Mouse (Mus musculus): ENCODE measurements around the gene Tmem144. TPM values are rescaled to one million over a fixed set of nuclear protein-coding genes. Genes with fewer than 3 reads are reported as not detected.

The Tmem144 gene
- polyA plus RNA-seq, 1 experiment from 2014 or later: 9.1 TPM

DNA sequence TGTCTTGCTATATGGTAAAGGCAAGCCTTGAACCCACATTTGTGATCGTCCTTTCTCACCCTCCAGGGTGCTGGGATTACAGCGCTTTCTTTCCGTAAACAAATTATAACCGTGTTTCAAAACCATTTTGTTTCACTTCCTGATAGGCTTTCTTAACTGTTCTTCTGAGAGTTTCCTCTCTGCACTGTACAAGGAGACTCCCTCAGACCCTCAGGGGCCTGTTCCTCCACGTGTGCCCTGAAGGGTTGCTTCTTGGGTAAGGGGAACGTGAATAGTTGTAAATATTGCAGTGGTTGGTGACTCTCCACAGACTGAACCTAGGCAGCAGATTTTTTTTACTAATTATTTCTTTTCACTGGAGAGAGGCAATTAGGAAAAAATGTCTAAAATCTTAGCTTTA lies 63.6 kb downstream of the Tmem144 start:
- H3K27ac ChIP-seq: no peak overlapping the region
- no peak for TF ChIP-seq CTCF (IDR thresholded peaks at IDR 0.05; ENCODE audit: low read depth)
- H3K9me3 ChIP-seq (replicated peaks; ENCODE audit: low read length): no peaks in the 10 kb centered on the region
- H3K4me3 ChIP-seq (replicated peaks; ENCODE audit: low read depth, low read length): no peak overlapping the region
- H3K4me1 ChIP-seq (replicated peaks; ENCODE audit: insufficient read depth, low read length): no peaks in the 10 kb centered on the region
- DNase-seq (ENCODE audit: low spot score): no peak
- H3K9ac ChIP-seq (ENCODE audit: low read depth, low read length): no peak overlapping the region
- no peak for ATAC-seq (replicated peaks; ENCODE audit: low FRiP score, low read depth)
- 70% methylated on average over 6 of the region's 6 CpGs for WGBS
- H3K36me3 ChIP-seq (ENCODE audit: insufficient read depth, low read length): no peaks in the 10 kb centered on the region
- no peaks in the 10 kb centered on the region for H3K27me3 ChIP-seq (ENCODE audit: insufficient read depth, low read length)
- no peak overlapping the region for H3K4me2 ChIP-seq (ENCODE audit: low read length)

DNA sequence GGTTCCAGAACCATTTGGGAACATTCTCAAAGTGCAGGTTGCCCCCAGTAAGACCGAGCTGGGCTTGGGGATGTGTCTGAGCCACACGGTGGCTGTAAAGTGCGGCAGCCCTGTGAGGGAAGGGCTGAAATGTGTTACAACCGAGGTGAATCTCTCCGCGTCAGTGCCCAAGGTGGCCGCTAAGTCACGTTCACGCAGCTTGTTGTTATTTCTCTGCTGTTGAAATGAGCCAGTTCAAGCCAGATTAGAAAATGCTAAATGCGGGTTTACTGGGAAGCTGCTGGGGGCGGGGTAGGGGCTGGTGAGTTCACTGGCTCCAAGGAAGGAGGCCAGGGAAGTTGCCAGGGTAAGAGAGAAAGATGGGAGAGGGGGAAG lies 68.2 kb downstream of the Tmem144 start:
- Histone ChIP-seq H3K4me2 (ENCODE audit: low read length) (peak overlapping the region; percentile 40), H3K9ac (ENCODE audit: low read depth, low read length) (no peak overlapping the region), H3K4me3 (replicated peaks; ENCODE audit: low read depth, low read length) (no peak overlapping the region), H3K9me3 (replicated peaks; ENCODE audit: low read length) (no peaks in the 10 kb centered on the region), H3K27ac (no peak overlapping the region), H3K4me1 (replicated peaks; ENCODE audit: insufficient read depth, low read length) (no peaks in the 10 kb centered on the region), H3K36me3 (ENCODE audit: insufficient read depth, low read length) (no peaks in the 10 kb centered on the region), H3K27me3 (ENCODE audit: insufficient read depth, low read length) (no peaks in the 10 kb centered on the region)
- DNase-seq (ENCODE audit: low spot score): peak; percentile 42
- WGBS: 8% methylated on average over 11 of the region's 11 CpGs
- ATAC-seq (replicated peaks; ENCODE audit: low FRiP score, low read depth): peak; percentile 76
- TF ChIP-seq CTCF (IDR thresholded peaks at IDR 0.05; ENCODE audit: low read depth): no peak

GRCm38 (mm10) chr3:79783630-79784361 lies 68.8 kb downstream of the Tmem144 start:
- no peaks in the 10 kb centered on the region for H3K9me3 ChIP-seq (replicated peaks; ENCODE audit: low read length)
- 21% methylated on average over 10 of the region's 10 CpGs for WGBS
- no peak overlapping the region for H3K4me3 ChIP-seq (replicated peaks; ENCODE audit: low read depth, low read length)
- ATAC-seq (replicated peaks; ENCODE audit: low FRiP score, low read depth) (peak; percentile 67; the same call in 1 of the 2 replicates), DNase-seq (ENCODE audit: low spot score) (peak; percentile 47)
- no peak overlapping the region for H3K9ac ChIP-seq (ENCODE audit: low read depth, low read length)
- no peaks in the 10 kb centered on the region for H3K36me3 ChIP-seq (ENCODE audit: insufficient read depth, low read length)
- no peak overlapping the region for H3K27ac ChIP-seq
- no peak for TF ChIP-seq CTCF (IDR thresholded peaks at IDR 0.05; ENCODE audit: low read depth)
- H3K4me2 ChIP-seq (ENCODE audit: low read length): peak overlapping the region; percentile 40
- H3K27me3 ChIP-seq (ENCODE audit: insufficient read depth, low read length): no peaks in the 10 kb centered on the region
- no peaks in the 10 kb centered on the region for H3K4me1 ChIP-seq (replicated peaks; ENCODE audit: insufficient read depth, low read length)

DNA sequence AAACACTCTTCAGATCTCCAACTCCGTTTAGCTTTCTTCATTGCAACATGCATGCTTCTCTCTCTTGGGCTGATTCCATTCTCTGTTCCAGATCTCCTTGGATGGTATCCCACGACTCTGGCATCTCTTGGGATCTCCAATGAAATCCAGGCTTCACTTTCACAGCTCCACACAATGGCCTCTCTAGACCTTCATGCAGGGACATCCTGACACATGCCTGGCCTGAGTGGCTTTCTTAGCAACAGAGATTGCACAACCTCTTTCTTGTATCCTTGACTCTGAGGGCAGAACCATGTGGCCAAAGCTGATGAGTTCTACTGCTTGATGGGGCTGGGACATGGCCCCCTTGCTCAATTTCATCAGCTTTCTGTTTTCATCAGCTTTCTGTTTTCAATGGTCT lies 79.9 kb downstream of the Tmem144 start:
- H3K4me1 ChIP-seq (replicated peaks; ENCODE audit: insufficient read depth, low read length): no peaks in the 10 kb centered on the region
- H3K4me3 ChIP-seq (replicated peaks; ENCODE audit: low read depth, low read length): no peak overlapping the region
- H3K9me3 ChIP-seq (replicated peaks; ENCODE audit: low read length): no peaks in the 10 kb centered on the region
- H3K27me3 ChIP-seq (ENCODE audit: insufficient read depth, low read length): no peaks in the 10 kb centered on the region
- no peak for DNase-seq (ENCODE audit: low spot score)
- no peak overlapping the region for H3K9ac ChIP-seq (ENCODE audit: low read depth, low read length)
- no peak for TF ChIP-seq CTCF (IDR thresholded peaks at IDR 0.05; ENCODE audit: low read depth)
- 66% methylated on average over 2 of the region's 2 CpGs for WGBS
- H3K27ac ChIP-seq: no peak overlapping the region
- no peaks in the 10 kb centered on the region for H3K36me3 ChIP-seq (ENCODE audit: insufficient read depth, low read length)
- H3K4me2 ChIP-seq (ENCODE audit: low read length): no peak overlapping the region
- no peak for ATAC-seq (replicated peaks; ENCODE audit: low FRiP score, low read depth)

Other genes starting within 250 kb of the Tmem144 start
- gene 4930579G24Rik, start 223.7 kb downstream of the Tmem144 start, polyA plus RNA-seq (2015; fragmentation: Nextera tagmentation; extraction: Ambion mirVana): 13.2 and 18.6 TPM in 2 replicates
- 97.0 and 103 TPM in 2 replicates for gene Etfdh, start 223.3 kb downstream of the Tmem144 start, polyA plus RNA-seq (2015; fragmentation: Nextera tagmentation; extraction: Ambion mirVana)
- gene Rxfp1, start 114.9 kb downstream of the Tmem144 start, polyA plus RNA-seq (2015; fragmentation: Nextera tagmentation; extraction: Ambion mirVana): not detected in 2 replicates
- 7.4 and 8.8 TPM in 2 replicates for gene Fam198b, start 31.8 kb upstream of the Tmem144 start, polyA plus RNA-seq (2015; fragmentation: Nextera tagmentation; extraction: Ambion mirVana)

Data from kidney, postnatal 0 days (tissue).